Mouse (Mus musculus) MEL (cell line): ENCODE data around the gene Sipa1l1. TPM values are rescaled to one million over a fixed set of nuclear protein-coding genes. Genes with fewer than 3 reads are reported as not detected.

Experiments
- DNase-seq: peaks from one replicate; pipeline ENCODE4 v3.0.0; 2011; ENCODE audit warnings: low read depth, low spot score
- H3K27ac ChIP-seq: 2 replicates; pipeline ENCODE4 v1.5.1; 2012; ENCODE audit warnings: low read depth, mild to moderate bottlenecking, control low read depth, low read length, moderate library complexity; ENCODE audit not compliant: control insufficient read depth
- H3K27me3 ChIP-seq, 2 experiments: fragments of 150-350 bp in 1 of 2; sonication (generic) in 1 of 2; 2 replicates each; pipeline ENCODE4 v1.6.1; 2012; ENCODE audit warnings: low read length in 2 of 2, mild to moderate bottlenecking in 2 of 2, improper control_type of control experiment in 1 of 2, moderate library complexity in 1 of 2; ENCODE audit not compliant: insufficient read depth in 2 of 2, control insufficient read depth in 1 of 2
- H3K36me3 ChIP-seq, 2 experiments: 2 replicates each; pipeline ENCODE4 v1.6.1; 2012 to 2014; ENCODE audit warnings: low read length in 2 of 2, improper control_type of control experiment in 1 of 2, inconsistent platforms in 1 of 2, mild to moderate bottlenecking in 1 of 2; ENCODE audit not compliant: insufficient read depth in 2 of 2, control insufficient read depth in 1 of 2
- H3K4me1 ChIP-seq, 2 experiments: fragments of 150-350 bp in 1 of 2; sonication (generic) in 1 of 2; 2 replicates each; pipeline ENCODE4 v1.6.1; 2012; ENCODE audit warnings: low read length in 2 of 2, improper control_type of control experiment in 1 of 2, mild to moderate bottlenecking in 1 of 2; ENCODE audit not compliant: insufficient read depth in 2 of 2, control insufficient read depth in 1 of 2
- H3K4me3 ChIP-seq, 2 experiments: fragments of 150-350 bp in 1 of 2; sonication (generic) in 1 of 2; 2 replicates each; pipeline ENCODE4 v1.5.1; 2012; ENCODE audit warnings: low read depth in 2 of 2, low read length in 2 of 2, mild to moderate bottlenecking in 2 of 2, moderate library complexity in 2 of 2, control low read depth in 1 of 2, improper control_type of control experiment in 1 of 2; ENCODE audit not compliant: control insufficient read depth in 1 of 2, insufficient read depth in 1 of 2
- H3K79me2 ChIP-seq: 2 replicates; pipeline ENCODE4 v1.6.1; 2012; ENCODE audit warnings: mild to moderate bottlenecking, low read length, moderate library complexity; ENCODE audit not compliant: control insufficient read depth, poor library complexity, insufficient read depth
- H3K9ac ChIP-seq: 2 replicates; pipeline ENCODE4 v1.6.1; 2012; ENCODE audit warnings: low read depth, mild to moderate bottlenecking, control low read depth, low read length, moderate library complexity; ENCODE audit not compliant: control insufficient read depth, poor library complexity, severe bottlenecking
- H3K9me3 ChIP-seq: fragments of 150-350 bp; sonication (generic); replicated peaks from 2 replicates; pipeline ENCODE4 v1.6.1; 2012; ENCODE audit warnings: mild to moderate bottlenecking, low read length, improper control_type of control experiment, moderate library complexity; ENCODE audit not compliant: insufficient read depth
- BHLHE40 ChIP-seq: IDR thresholded peaks from 2 replicates; pipeline ENCODE4 v1.6.1; 2012; ENCODE audit warnings: low read depth, mild to moderate bottlenecking, inconsistent platforms, low read length, improper control_type of control experiment, borderline replicate concordance
- CTCF ChIP-seq, 3 experiments: IDR thresholded peaks in 2 of 3; conservative IDR thresholded peaks in 1 of 3; 2 replicates each; pipeline ENCODE4 v1.5.1; 2011 to 2012; ENCODE audit warnings: low read length in 3 of 3, low read depth in 2 of 3, mild to moderate bottlenecking in 2 of 3, improper control_type of control experiment in 1 of 3, inconsistent platforms in 1 of 3, mixed read lengths in 1 of 3, moderate library complexity in 1 of 3; ENCODE audit not compliant: control insufficient read depth in 1 of 3, insufficient read depth in 1 of 3, poor library complexity in 1 of 3, severe bottlenecking in 1 of 3
- E2F4 ChIP-seq: IDR thresholded peaks from 2 replicates; pipeline ENCODE4 v1.6.1; 2011; ENCODE audit warnings: low read depth, low read length, improper control_type of control experiment, borderline replicate concordance
- EP300 ChIP-seq, 2 experiments: IDR thresholded peaks; 2 replicates each; pipeline ENCODE4 v1.6.1; 2011; ENCODE audit warnings: improper control_type of control experiment in 2 of 2, low read length in 2 of 2, low read depth in 1 of 2, mild to moderate bottlenecking in 1 of 2
- ETS1 ChIP-seq: IDR thresholded peaks from 2 replicates; pipeline ENCODE4 v1.6.1; 2012; ENCODE audit warnings: low read depth, mild to moderate bottlenecking, inconsistent platforms, low read length, improper control_type of control experiment, moderate library complexity
- GATA1 ChIP-seq: IDR thresholded peaks from 2 replicates; pipeline ENCODE4 v1.6.1; 2011; ENCODE audit warnings: low read depth, low read length, improper control_type of control experiment
- POLR2A ChIP-seq, 2 experiments: IDR thresholded peaks; 2 replicates each; pipeline ENCODE4 v1.6.1; 2011 to 2012; ENCODE audit warnings: low read length in 2 of 2, mild to moderate bottlenecking in 2 of 2, control low read depth in 1 of 2, improper control_type of control experiment in 1 of 2, low read depth in 1 of 2, moderate library complexity in 1 of 2; ENCODE audit not compliant: control insufficient read depth in 1 of 2, insufficient read depth in 1 of 2, poor library complexity in 1 of 2
- POLR2AphosphoS2 ChIP-seq: IDR thresholded peaks from 2 replicates; pipeline ENCODE4 v1.6.1; 2011; ENCODE audit warnings: low read length, improper control_type of control experiment
- RAD21 ChIP-seq: IDR thresholded peaks from 2 replicates; pipeline ENCODE4 v1.6.1; 2011; ENCODE audit warnings: mild to moderate bottlenecking, low read depth, low read length, improper control_type of control experiment
- SIN3A ChIP-seq: IDR thresholded peaks from 2 replicates; pipeline ENCODE4 v1.6.1; 2012; ENCODE audit warnings: low read length, improper control_type of control experiment, inconsistent platforms
- SMC3 ChIP-seq: IDR thresholded peaks from 2 replicates; pipeline ENCODE4 v1.6.1; 2011; ENCODE audit warnings: low read depth, low read length, improper control_type of control experiment
- TAL1 ChIP-seq: IDR thresholded peaks from 2 replicates; pipeline ENCODE4 v1.6.1; 2012; ENCODE audit warnings: mild to moderate bottlenecking, inconsistent platforms, low read length, moderate library complexity, mixed read lengths
- TCF12 ChIP-seq: IDR thresholded peaks from 2 replicates; pipeline ENCODE4 v1.6.1; 2014; ENCODE audit warnings: low read depth, mild to moderate bottlenecking, inconsistent platforms, low read length, improper control_type of control experiment, moderate library complexity
- ZC3H11A ChIP-seq: IDR thresholded peaks from 2 replicates; pipeline ENCODE4 v1.6.1; 2012; ENCODE audit warnings: low read depth, mild to moderate bottlenecking, inconsistent platforms, low read length, improper control_type of control experiment
- ZNF384 ChIP-seq: IDR thresholded peaks from 2 replicates; pipeline ENCODE4 v1.6.1; 2012; ENCODE audit warnings: low read depth, mild to moderate bottlenecking, inconsistent platforms, low read length, improper control_type of control experiment
- polyA plus RNA-seq, 2 experiments: library from polyadenylated mRNA; stranded (reverse) in 1 of 2; unstranded in 1 of 2; fragments of >175 nt in 1 of 2; fragments of >200 nt in 1 of 2; gene quantifications; 2 replicates each; pipeline versions ENCODE4 v1.2.1 to v1.2.4; 2012; ENCODE audit warnings: low replicate concordance in 2 of 2, low read depth in 1 of 2; ENCODE audit not compliant: insufficient read length in 2 of 2, insufficient read depth in 1 of 2, missing spikeins in 1 of 2
- total RNA-seq: library from RNA; depleted of rRNA; stranded (reverse); fragments of 300-350 nt; gene quantifications from 2 replicates; pipeline ENCODE4 v1.2.3, GENCODE M21; 2012

Sipa1l1 gene
- total and polyA plus RNA-seq, 3 experiments: 18.1 to 42.7 (median 19.3) TPM

GRCm38 (mm10) chr12:82489093-82489492 lies 320.0 kb downstream of the Sipa1l1 start:
- H3K4me1 ChIP-seq: peaks cover 0 to 6% of the 10 kb centered on the region in 2 experiments; a peak in 2 of 4 replicates

GRCm38 (mm10) chr12:82489621-82490020 lies 320.5 kb downstream of the Sipa1l1 start:
- DNase-seq: peak; percentile 86
- Histone ChIP-seq H3K9me3 (no peaks in the 10 kb centered on the region), H3K9ac (no peak overlapping the region), H3K36me3 (peaks cover 0 to 7% of the 10 kb centered on the region in 2 experiments; a peak in 2 of 4 replicates), H3K4me1 (peaks cover 0 to 6% of the 10 kb centered on the region in 2 experiments; a peak in 2 of 4 replicates), H3K27me3 (peaks cover 0 to 3% of the 10 kb centered on the region in 2 experiments; a peak in 1 of 4 replicates), H3K4me3 (0 out of 4 replicates have a peak overlapping the region, but pooled peaks of 1 of the 2 experiments have one; percentile 8), H3K27ac (no peak overlapping the region), H3K79me2 (no peaks in the 10 kb centered on the region)
- TF ChIP-seq ZNF384 (peak; percentile 83), SIN3A (peak; percentile 53; the same call in 1 of the 2 replicates), TAL1 (peak; percentile 76), E2F4 (no peak), ETS1 (peak; percentile 79), GATA1 (peak; percentile 75), TCF12 (peak; percentile 58; the same call in 1 of the 2 replicates), EP300 (IDR thresholded peaks at IDR 0.05; ENCODE audit: low read depth in 1 of 2, low read length in 2 of 2) (peak; percentile 57 to 67; a peak in 3 of 4 replicates), ZC3H11A (no peak)

More at GRCm38 (mm10) chr12:82489093-82489492, 320.0 kb downstream of the Sipa1l1 start:
- peak; percentile 50 for TF ChIP-seq BHLHE40
- peak; percentile 40 for TF ChIP-seq RAD21
- TF ChIP-seq CTCF (IDR thresholded peaks at IDR 0.05 in 2 of 3, conservative IDR thresholded peaks at IDR 0.05 in 1 of 3; ENCODE audit: control insufficient read depth in 1 of 3, insufficient read depth in 1 of 3, low read depth in 2 of 3, low read length in 3 of 3, poor library complexity in 1 of 3, severe bottlenecking in 1 of 3): peak; percentile 62 to 93 (median 66)
- no peak for TF ChIP-seq POLR2A (IDR thresholded peaks at IDR 0.05; ENCODE audit: control insufficient read depth in 1 of 2, insufficient read depth in 1 of 2, low read depth in 1 of 2, low read length in 2 of 2, poor library complexity in 1 of 2)
- peak; percentile 55 for TF ChIP-seq SMC3
- TF ChIP-seq EP300 (IDR thresholded peaks at IDR 0.05; ENCODE audit: low read depth in 1 of 2, low read length in 2 of 2): no peak
- no peak for TF ChIP-seq POLR2AphosphoS2
- TF ChIP-seq, all 39 proteins: peak for 4
- Histone ChIP-seq H3K36me3 (peaks cover 0 to 7% of the 10 kb centered on the region in 2 experiments; a peak in 2 of 4 replicates), H3K4me3 (0 out of 4 replicates have a peak overlapping the region, but pooled peaks of 1 of the 2 experiments have one; percentile 8), H3K27ac (no peak overlapping the region), H3K9me3 (no peaks in the 10 kb centered on the region), H3K79me2 (no peaks in the 10 kb centered on the region), H3K9ac (no peak overlapping the region), H3K27me3 (peaks cover 0 to 3% of the 10 kb centered on the region in 2 experiments; a peak in 1 of 4 replicates)
- DNase-seq: peak; percentile 86
